Mouse (Mus musculus) stomach, embryonic 16.5 days (tissue): Measurements from ENCODE around the gene Il22ra2. TPM values are rescaled to one million over a fixed set of nuclear protein-coding genes. Genes with fewer than 3 reads are reported as not detected.
A peak's percentile ranks its signal among the peaks of the same experiment; 100 is the strongest.
"Not testable (repeated sequence)": the region's sequence is repeated elsewhere in the genome, so short reads cannot be mapped to it uniquely, and the experiment has no call there.

ENCODE experiments used
- ATAC-seq: fragments of 200-750 bp; cut with Nextera tagmentation; 2 replicates; pipeline ENCODE4 v1.8.0; 2017; ENCODE audit warnings: moderate number of reproducible peaks, moderate TSS enrichment; ENCODE audit not compliant: insufficient read depth, low FRiP score
- H3K27ac ChIP-seq: fragments of 300-500 bp; sonication (generic); 2 replicates; pipeline ENCODE4 v1.5.1; 2014; ENCODE audit warnings: low read length
- H3K27me3 ChIP-seq: fragments of 300-500 bp; sonication (generic); 2 replicates; pipeline ENCODE4 v1.6.1; 2014; ENCODE audit warnings: low read length, control low read depth, mixed read lengths; ENCODE audit not compliant: control insufficient read depth, insufficient read depth
- H3K36me3 ChIP-seq: fragments of 300-500 bp; sonication (generic); 2 replicates; pipeline ENCODE4 v1.6.1; 2014; ENCODE audit warnings: low read length; ENCODE audit not compliant: control insufficient read depth, insufficient read depth
- H3K4me1 ChIP-seq: fragments of 300-500 bp; sonication (generic); 2 replicates; pipeline ENCODE4 v1.6.1; 2014; ENCODE audit warnings: low read length, control low read depth, mixed read lengths; ENCODE audit not compliant: control insufficient read depth, insufficient read depth
- H3K4me2 ChIP-seq: fragments of 300-500 bp; sonication (generic); 2 replicates; pipeline ENCODE4 v1.6.1; 2014; ENCODE audit warnings: low read depth, low read length, mixed read lengths
- H3K4me3 ChIP-seq: fragments of 300-500 bp; sonication (generic); replicated peaks from 2 replicates; pipeline ENCODE4 v1.5.1; 2014; ENCODE audit warnings: mild to moderate bottlenecking, low read length
- H3K9ac ChIP-seq: fragments of 300-500 bp; sonication (generic); 2 replicates; pipeline ENCODE4 v1.6.1; 2014; ENCODE audit warnings: low read length
- H3K9me3 ChIP-seq: fragments of 300-500 bp; sonication (generic); replicated peaks from 2 replicates; pipeline ENCODE4 v1.6.1; 2016; ENCODE audit warnings: low read length, control low read depth; ENCODE audit not compliant: control insufficient read depth
- WGBS: fragments of 180-500 bp; shearing (Covaris S2); extraction: QIAGEN DNeasy Blood & Tissue Kit; methylation state at CpG from one replicate; pipeline ENCODE4 v1.1.7; 2014; 5-methylcytosine and 5-hydroxymethylcytosine counted together
- polyA plus RNA-seq: library from polyadenylated mRNA; unstranded; fragments of >200 nt; fragmentation: Nextera tagmentation; extraction: Ambion mirVana; gene quantifications from 2 replicates; pipeline ENCODE4 v1.2.1, GENCODE M21; 2015

The Il22ra2 gene
- polyA plus RNA-seq, 1 experiment from 2014 or later, result not detected

DNA sequence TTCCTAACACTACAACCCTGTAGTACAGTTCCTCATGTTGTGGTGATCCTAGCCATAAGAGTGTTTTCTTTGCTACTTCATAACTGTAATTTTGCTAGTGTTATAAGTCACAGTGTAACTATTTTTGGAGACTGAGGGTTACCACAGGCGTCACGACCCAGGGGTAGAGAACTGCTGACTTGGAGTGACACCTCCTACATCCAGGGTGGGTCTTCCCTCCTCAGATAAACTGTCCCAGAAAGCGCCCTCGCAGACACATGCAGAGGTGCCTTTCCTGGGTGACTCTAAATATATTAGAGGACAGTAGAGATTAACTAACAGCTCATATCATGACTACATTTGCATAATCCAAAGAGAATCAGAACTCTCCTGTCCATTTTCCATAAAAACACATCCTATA lies 24.9 kb upstream of the Il22ra2 start:
- Histone ChIP-seq H3K9ac (no peak overlapping the region), H3K27me3 (no peaks in the 10 kb centered on the region), H3K27ac (no peak overlapping the region), H3K9me3 (no peaks in the 10 kb centered on the region), H3K4me1 (peaks cover 15% of the 10 kb centered on the region), H3K4me2 (no peak overlapping the region), H3K4me3 (no peak overlapping the region), H3K36me3 (peaks cover 9% of the 10 kb centered on the region)
- 81% methylated on average over 4 of the region's 4 CpGs for WGBS
- ATAC-seq, result no peak

DNA sequence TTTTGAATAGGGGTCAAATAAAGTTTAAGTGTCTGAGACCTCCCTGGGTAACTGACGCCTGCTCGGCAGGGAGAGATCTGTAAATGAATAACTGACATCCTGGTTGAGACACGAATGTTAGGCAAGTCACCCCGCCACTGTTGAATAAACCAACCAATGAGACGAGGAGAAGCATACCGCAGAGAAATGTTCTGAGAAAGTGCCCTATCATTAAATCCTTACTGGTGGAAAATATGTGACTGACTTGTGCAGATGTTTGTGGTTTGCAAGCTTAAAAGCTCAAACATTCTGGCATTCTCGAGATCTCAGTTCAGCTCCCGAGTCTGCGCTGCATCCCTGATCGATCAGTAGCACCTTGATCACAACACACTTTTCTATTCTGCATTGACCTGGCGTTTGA lies 23.7 kb upstream of the Il22ra2 start:
- peaks cover 17% of the 10 kb centered on the region for H3K36me3 ChIP-seq
- WGBS, result 59% methylated on average over 11 of the region's 11 CpGs
- H3K27ac ChIP-seq, result no peak overlapping the region
- H3K9me3 ChIP-seq, result no peaks in the 10 kb centered on the region
- no peak overlapping the region for H3K4me3 ChIP-seq
- ATAC-seq, result no peak
- H3K27me3 ChIP-seq, result no peaks in the 10 kb centered on the region
- no peak overlapping the region for H3K9ac ChIP-seq
- H3K4me1 ChIP-seq, result peaks cover 15% of the 10 kb centered on the region
- no peak overlapping the region for H3K4me2 ChIP-seq

DNA sequence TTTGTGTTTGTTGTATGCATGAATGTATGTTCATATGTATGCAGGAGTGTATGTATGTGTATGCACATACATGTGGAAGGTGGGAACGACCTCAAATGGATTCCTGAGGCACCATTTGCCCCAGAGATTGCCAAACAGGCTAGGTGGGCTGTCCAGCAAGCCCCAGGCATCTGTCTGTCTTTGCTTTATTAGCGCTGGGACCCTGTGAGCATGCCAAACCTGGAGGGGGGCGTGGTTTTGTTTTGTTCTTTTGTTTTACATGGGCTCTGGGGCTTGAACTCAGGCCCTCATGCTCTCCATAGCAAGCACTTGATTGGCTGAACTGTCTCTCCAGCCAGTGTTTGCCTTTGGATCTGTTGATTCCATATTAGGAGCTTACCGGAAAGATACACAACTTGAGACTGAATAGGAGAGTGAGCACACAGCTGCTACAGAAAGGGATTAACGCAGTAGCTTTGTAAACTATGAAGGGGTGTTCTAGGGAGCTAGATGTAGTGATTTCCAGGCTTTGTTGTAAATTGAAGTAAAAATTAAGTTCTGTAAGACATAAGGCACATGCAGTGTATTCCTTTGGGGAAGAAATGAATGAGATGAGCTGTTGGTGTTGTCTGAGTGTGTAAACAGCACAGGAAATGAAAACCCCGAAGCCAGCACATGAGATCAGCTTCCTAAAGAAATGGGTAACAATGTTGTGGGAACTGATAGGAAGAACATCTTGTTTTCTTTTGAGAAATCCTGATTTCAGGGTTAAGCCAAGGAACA lies 22.3 kb upstream of the Il22ra2 start:
- Histone ChIP-seq H3K9ac (no peak overlapping the region), H3K4me1 (peaks cover 3% of the 10 kb centered on the region; the same call in 1 of the 2 replicates), H3K36me3 (peaks cover 20% of the 10 kb centered on the region), H3K4me2 (no peak overlapping the region), H3K27me3 (no peaks in the 10 kb centered on the region), H3K9me3 (no peaks in the 10 kb centered on the region), H3K4me3 (no peak overlapping the region), H3K27ac (no peak overlapping the region; the same call in 1 of the 2 replicates)
- ATAC-seq, result no peak
- 64% methylated on average over 6 of the region's 6 CpGs for WGBS

DNA sequence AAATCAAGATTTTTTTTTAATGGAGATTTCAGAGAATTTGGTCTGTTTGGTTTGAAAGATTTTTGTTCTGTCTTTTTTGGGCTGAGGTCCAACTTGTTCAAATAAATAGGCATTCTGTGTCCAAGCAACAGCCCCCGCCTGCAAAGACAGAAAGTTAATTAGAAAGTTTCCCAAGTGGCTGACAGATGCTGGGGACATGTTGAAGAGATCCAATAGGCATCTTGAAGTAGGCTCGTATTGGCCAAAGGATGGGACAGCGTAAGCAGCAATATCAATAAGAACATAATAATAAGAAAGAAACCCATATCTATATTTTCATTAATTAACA lies 21.7 kb upstream of the Il22ra2 start:
- Histone ChIP-seq H3K9me3 (no peaks in the 10 kb centered on the region), H3K36me3 (peaks cover 20% of the 10 kb centered on the region), H3K27me3 (no peaks in the 10 kb centered on the region), H3K9ac (no peak overlapping the region), H3K4me2 (no peak overlapping the region), H3K27ac (no peak overlapping the region), H3K4me1 (no peaks in the 10 kb centered on the region), H3K4me3 (no peak overlapping the region)
- ATAC-seq, result no peak
- WGBS, result 72% methylated on average over 3 of the region's 3 CpGs

DNA sequence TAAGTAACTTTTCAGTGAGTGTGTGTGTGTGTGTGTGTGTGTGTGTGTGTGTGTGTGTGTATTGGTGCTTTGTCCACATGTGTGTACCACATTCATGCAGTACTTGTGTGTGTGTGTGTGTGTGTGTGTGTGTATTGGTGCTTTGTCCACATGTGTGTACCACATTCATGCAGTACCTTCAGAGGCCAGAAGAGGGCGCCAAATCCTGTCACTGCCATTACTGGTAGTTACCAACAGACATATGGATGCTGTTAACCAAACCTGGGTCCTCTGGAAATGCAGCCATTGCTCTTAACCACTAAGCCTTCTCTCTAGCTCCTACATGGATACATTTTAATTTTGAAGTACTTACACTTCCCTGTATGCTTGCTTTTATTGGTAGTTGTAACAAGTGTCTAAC lies 20.3 kb upstream of the Il22ra2 start:
- ATAC-seq, H3K9me3 ChIP-seq: not testable (repeated sequence)
- H3K36me3 ChIP-seq, result peaks cover 26% of the 10 kb centered on the region

DNA sequence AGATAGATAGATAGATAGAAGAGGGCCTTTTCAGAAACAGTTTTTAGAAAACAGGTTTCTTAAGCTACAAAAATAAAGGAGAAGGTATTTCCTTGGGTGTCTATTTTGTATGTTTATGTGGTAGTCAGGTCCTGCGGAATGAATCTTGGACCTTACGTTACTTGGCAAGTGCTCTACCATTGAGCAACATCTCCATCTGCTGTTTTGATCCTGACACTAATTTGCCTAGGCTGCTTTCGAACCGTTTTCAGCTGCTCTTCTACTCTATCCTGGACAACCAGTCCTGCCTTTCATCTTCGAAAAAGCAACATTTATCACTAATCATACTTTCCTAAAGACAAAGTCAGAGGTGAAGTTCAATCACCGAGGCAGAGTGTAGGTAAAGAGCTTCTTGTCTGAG lies 18.6 kb upstream of the Il22ra2 start:
- no peaks in the 10 kb centered on the region for H3K27me3 ChIP-seq
- no peak overlapping the region for H3K4me2 ChIP-seq
- peaks cover 26% of the 10 kb centered on the region for H3K36me3 ChIP-seq
- no peaks in the 10 kb centered on the region for H3K9me3 ChIP-seq
- ATAC-seq, result no peak
- no peak overlapping the region for H3K9ac ChIP-seq
- H3K4me3 ChIP-seq, result no peak overlapping the region
- no peak overlapping the region for H3K27ac ChIP-seq
- 84% methylated on average over 6 of the region's 6 CpGs for whole genome bisulfite sequencing
- H3K4me1 ChIP-seq, result no peaks in the 10 kb centered on the region

More for the DNA sequence above, 20.3 kb upstream of the Il22ra2 start:
- H3K27ac ChIP-seq, H3K9ac ChIP-seq, H3K4me2 ChIP-seq, H3K4me3 ChIP-seq, H3K27me3 ChIP-seq, H3K4me1 ChIP-seq: not testable (repeated sequence)
- WGBS, result 11% methylated on average over 1 of the region's 1 CpGs

DNA sequence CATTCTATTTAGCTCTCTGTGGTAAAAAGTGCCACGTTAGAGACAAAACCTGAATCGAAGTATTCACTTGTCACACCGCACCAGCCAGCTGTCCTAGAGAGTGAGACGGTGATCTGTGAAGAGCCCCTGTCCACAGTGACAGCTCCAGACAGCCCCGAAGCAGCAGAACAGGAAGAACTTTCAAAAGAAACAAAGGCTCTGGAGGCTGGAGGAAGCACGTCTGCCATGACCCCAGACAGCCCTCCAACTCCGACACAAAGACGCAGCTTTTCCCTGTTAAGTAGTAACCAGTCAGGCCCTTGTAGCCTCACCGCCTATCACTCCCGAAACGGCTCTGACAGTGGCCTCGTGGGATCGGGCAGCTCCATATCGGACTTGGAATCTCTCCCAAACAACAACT lies 12.7 kb upstream of the Il22ra2 start:
- Histone ChIP-seq H3K9me3 (no peaks in the 10 kb centered on the region), H3K4me2 (no peak overlapping the region), H3K4me1 (peaks cover 8% of the 10 kb centered on the region), H3K27me3 (no peaks in the 10 kb centered on the region), H3K27ac (no peak overlapping the region), H3K9ac (no peak overlapping the region), H3K36me3 (peaks cover 6% of the 10 kb centered on the region; the same call in 1 of the 2 replicates), H3K4me3 (no peak overlapping the region)
- ATAC-seq, result no peak
- WGBS, result 70% methylated on average over 14 of the region's 14 CpGs

DNA sequence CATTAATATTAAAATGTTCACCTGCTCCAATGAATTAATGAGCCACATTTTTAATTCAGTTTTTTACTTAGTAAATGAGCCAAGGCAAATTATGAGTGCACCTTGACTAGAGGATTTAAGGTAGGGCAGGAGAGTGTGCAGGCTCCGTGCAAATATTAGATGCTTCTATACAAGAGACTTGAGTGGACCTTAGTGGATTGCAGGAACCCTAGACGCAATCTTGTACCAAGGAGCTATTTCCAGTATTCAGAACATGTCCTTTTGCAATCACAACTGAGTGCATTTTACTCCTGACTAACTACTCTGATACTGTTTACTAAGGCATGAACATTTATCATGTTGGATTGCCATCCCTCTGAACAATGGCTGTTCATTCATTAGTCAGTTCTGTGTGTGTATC lies 10.2 kb upstream of the Il22ra2 start:
- Histone ChIP-seq H3K4me1 (peaks cover 8% of the 10 kb centered on the region), H3K9me3 (no peaks in the 10 kb centered on the region), H3K9ac (no peak overlapping the region), H3K4me2 (no peak overlapping the region), H3K36me3 (no peaks in the 10 kb centered on the region; the same call in 1 of the 2 replicates), H3K27me3 (no peaks in the 10 kb centered on the region), H3K4me3 (no peak overlapping the region), H3K27ac (no peak overlapping the region)
- ATAC-seq, result no peak
- WGBS, result 34% methylated on average over 2 of the region's 2 CpGs

DNA sequence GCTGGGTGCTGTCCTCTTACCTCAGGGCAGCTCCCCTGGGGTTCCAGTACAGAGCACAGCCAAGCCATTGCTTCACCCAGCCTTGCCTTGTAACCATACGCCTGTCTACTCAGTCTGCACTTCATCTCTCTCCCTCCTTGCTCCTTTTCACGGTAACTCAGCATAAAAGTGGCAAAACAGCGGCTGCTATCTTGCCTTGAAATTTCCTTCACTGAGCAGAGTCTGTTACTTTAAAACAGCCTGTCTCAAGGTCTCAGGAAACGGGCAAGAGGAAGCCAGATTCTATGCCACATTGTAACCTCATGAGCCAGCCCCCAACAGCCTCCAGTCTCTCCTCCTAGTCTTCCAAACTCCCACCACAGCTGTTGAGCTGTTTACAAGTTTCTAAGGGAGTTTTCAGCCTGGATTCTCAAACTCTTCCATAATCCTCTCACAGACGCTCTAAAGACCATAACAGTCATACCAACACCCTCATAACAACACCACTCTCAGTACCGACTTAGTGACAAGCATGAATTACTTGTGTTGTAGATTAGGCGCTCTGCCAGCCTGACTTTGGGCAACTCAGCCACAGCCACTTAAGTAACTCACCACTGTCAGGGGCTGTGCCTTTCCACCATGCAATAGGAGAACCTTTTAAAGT lies 8.6 kb upstream of the Il22ra2 start:
- Histone ChIP-seq H3K4me3 (no peak overlapping the region), H3K9me3 (no peaks in the 10 kb centered on the region), H3K9ac (0 out of 2 replicates have a peak overlapping the region, but pooled peaks have one; percentile 36), H3K27me3 (no peaks in the 10 kb centered on the region), H3K4me2 (no peak overlapping the region), H3K36me3 (no peaks in the 10 kb centered on the region; the same call in 1 of the 2 replicates), H3K27ac (peak overlapping the region; percentile 55), H3K4me1 (peaks cover 8% of the 10 kb centered on the region)
- WGBS, result 39% methylated on average over 7 of the region's 7 CpGs
- no peak for ATAC-seq
